Mouse (Mus musculus) olfactory bulb, adult 2 months (tissue): Measurements from ENCODE around the gene Col11a2.

Source experiments
- CTCF ChIP-seq: fragments of 200-500 bp; IDR thresholded peaks from 2 replicates; pipeline ENCODE4 v1.5.1; 2012; ENCODE audit warnings: low read depth, mild to moderate bottlenecking, low read length, moderate library complexity; ENCODE audit not compliant: insufficient read depth
- POLR2A ChIP-seq: fragments of 200-500 bp; IDR thresholded peaks from 2 replicates; pipeline ENCODE4 v1.6.1; 2012; ENCODE audit warnings: mild to moderate bottlenecking, low read depth, low read length, moderate library complexity; ENCODE audit not compliant: insufficient read depth

- no peak for TF ChIP-seq CTCF
- TF ChIP-seq POLR2A, result no peak
Observed at GRCm38 (mm10) chr17:34045941-34046340, 6.7 kb downstream of the Col11a2 start.
